Mouse (Mus musculus) embryonic facial prominence, embryonic 10.5 days (tissue): ENCODE results near the gene 2310034C09Rik. TPM values are rescaled to one million over a fixed set of nuclear protein-coding genes. Genes with fewer than 3 reads are reported as not detected.
"Not testable (repeated sequence)": the region's sequence is repeated elsewhere in the genome, so short reads cannot be mapped to it uniquely, and the experiment has no call there.

Experiments
- DNase-seq: peaks from one replicate; pipeline ENCODE4 v3.0.0-alpha.2; 2017; ENCODE audit warnings: low spot score
- H3K27ac ChIP-seq: fragments of 300-500 bp; sonication (generic); replicated peaks from 2 replicates; pipeline ENCODE4 v1.5.1; 2016; ENCODE audit warnings: mild to moderate bottlenecking
- H3K27me3 ChIP-seq: fragments of 300-500 bp; sonication (generic); replicated peaks from 2 replicates; pipeline ENCODE4 v1.6.1; 2016; ENCODE audit warnings: low read depth, mild to moderate bottlenecking; ENCODE audit not compliant: poor library complexity, severe bottlenecking
- H3K36me3 ChIP-seq: fragments of 300-500 bp; sonication (generic); replicated peaks from 2 replicates; pipeline ENCODE4 v1.6.1; 2016; ENCODE audit warnings: mild to moderate bottlenecking, moderate library complexity
- H3K4me1 ChIP-seq: fragments of 300-500 bp; sonication (generic); 2 replicates; pipeline ENCODE4 v1.6.1; 2016
- H3K4me3 ChIP-seq: fragments of 300-500 bp; sonication (generic); 2 replicates; pipeline ENCODE4 v1.5.1; 2016; ENCODE audit warnings: mild to moderate bottlenecking, moderate library complexity
- H3K9me3 ChIP-seq: fragments of 300-500 bp; sonication (generic); 2 replicates; pipeline ENCODE4 v1.6.1; 2016; ENCODE audit warnings: mild to moderate bottlenecking
- WGBS: fragments of 180-500 bp; shearing (Covaris S2); methylation state at CpG from one replicate; pipeline ENCODE4 v1.1.7; 2016; 5-methylcytosine and 5-hydroxymethylcytosine counted together
- polyA plus RNA-seq: library from polyadenylated mRNA; unstranded; fragments of >200 nt; fragmentation: Nextera tagmentation; extraction: Ambion mirVana; gene quantifications from 2 replicates; pipeline ENCODE4 v1.2.1, GENCODE M21; 2016

The 2310034C09Rik gene
- not detected in 2 replicates for polyA plus RNA-seq

GRCm38 (mm10) chr16:88758547-88758946 is at the start of gene 2310034C09Rik:
Gene 2310034C09Rik (plus strand): TSS chr16:88758847.
- H3K27me3 ChIP-seq, H3K4me3 ChIP-seq, H3K4me1 ChIP-seq, H3K9me3 ChIP-seq, H3K36me3 ChIP-seq, DNase-seq, H3K27ac ChIP-seq: not testable (repeated sequence)
- WGBS, result 92% methylated on average over 3 of the region's 3 CpGs

- Histone ChIP-seq H3K9me3 (no peaks in the 10 kb centered on the region), H3K27ac (no peak overlapping the region), H3K36me3 (no peaks in the 10 kb centered on the region), H3K27me3 (no peaks in the 10 kb centered on the region), H3K4me3 (no peak overlapping the region), H3K4me1 (no peaks in the 10 kb centered on the region)
- DNase-seq, result no peak
- WGBS, result 82% methylated on average over 4 of the region's 4 CpGs
Measured at GRCm38 (mm10) chr16:88710757-88711156, 47.9 kb upstream of the 2310034C09Rik start.

- Histone ChIP-seq H3K27ac (no peak overlapping the region), H3K9me3 (no peaks in the 10 kb centered on the region), H3K4me3 (no peak overlapping the region), H3K36me3 (no peaks in the 10 kb centered on the region), H3K4me1 (no peaks in the 10 kb centered on the region), H3K27me3 (no peaks in the 10 kb centered on the region)
- DNase-seq, result no peak
- WGBS, result 78% methylated on average over 6 of the region's 6 CpGs
Measured at GRCm38 (mm10) chr16:88711245-88711644, 47.4 kb upstream of the 2310034C09Rik start.

GRCm38 (mm10) chr16:88716549-88716948 is 42.1 kb upstream of the 2310034C09Rik start:
- Histone ChIP-seq H3K4me1 (no peaks in the 10 kb centered on the region), H3K4me3 (no peak overlapping the region), H3K9me3 (no peaks in the 10 kb centered on the region), H3K36me3 (no peaks in the 10 kb centered on the region), H3K27me3 (no peaks in the 10 kb centered on the region), H3K27ac (no peak overlapping the region)
- DNase-seq, result no peak

GRCm38 (mm10) chr16:88720031-88720430 is 38.6 kb upstream of the 2310034C09Rik start:
- no peak for DNase-seq
- H3K36me3 ChIP-seq, result no peaks in the 10 kb centered on the region
- no peaks in the 10 kb centered on the region for H3K27me3 ChIP-seq
- H3K9me3 ChIP-seq, result no peaks in the 10 kb centered on the region
- H3K4me3 ChIP-seq, result no peak overlapping the region
- H3K27ac ChIP-seq, result no peak overlapping the region
- H3K4me1 ChIP-seq, result 0 out of 2 replicates have a peak, but pooled peaks cover 3% of the 10 kb centered on the region
- WGBS, result 19% methylated on average over 1 of the region's 1 CpGs

GRCm38 (mm10) chr16:88728812-88729275 is 29.8 kb upstream of the 2310034C09Rik start, which contains the start of gene Krtap13-1:
Gene Krtap13-1 (plus strand): TSS chr16:88728862.
- Histone ChIP-seq H3K27ac (no peak within 1 kb of the TSS), H3K27me3 (no peaks in the 10 kb centered on the region), H3K4me1 (0 out of 2 replicates have a peak, but pooled peaks cover under 1% of the 10 kb centered on the region), H3K36me3 (no peaks in the 10 kb centered on the region), H3K4me3 (no peak within 1 kb of the TSS), H3K9me3 (no peaks in the 10 kb centered on the region)
- DNase-seq, result no peak
- 81% methylated on average over 4 of the region's 4 CpGs for WGBS

GRCm38 (mm10) chr16:88735391-88735790 is 23.3 kb upstream of the 2310034C09Rik start:
- DNase-seq, result no peak
- Histone ChIP-seq H3K4me1 (no peaks in the 10 kb centered on the region), H3K36me3 (no peaks in the 10 kb centered on the region), H3K27ac (no peak overlapping the region), H3K27me3 (no peaks in the 10 kb centered on the region), H3K9me3 (no peaks in the 10 kb centered on the region), H3K4me3 (no peak overlapping the region)
- WGBS, result 71% methylated on average over 2 of the region's 2 CpGs

- Histone ChIP-seq H3K27me3 (no peaks in the 10 kb centered on the region), H3K9me3 (no peaks in the 10 kb centered on the region), H3K4me1 (no peaks in the 10 kb centered on the region), H3K36me3 (no peaks in the 10 kb centered on the region), H3K4me3 (no peak overlapping the region), H3K27ac (no peak overlapping the region)
- WGBS, result 87% methylated on average over 4 of the region's 4 CpGs
- no peak for DNase-seq
Measured at GRCm38 (mm10) chr16:88744750-88745340, 13.8 kb upstream of the 2310034C09Rik start.

- no peaks in the 10 kb centered on the region for H3K27me3 ChIP-seq
- H3K4me1 ChIP-seq, result no peaks in the 10 kb centered on the region
- WGBS, result 61% methylated on average over 4 of the region's 4 CpGs
- no peak overlapping the region for H3K4me3 ChIP-seq
- DNase-seq, result no peak
- no peaks in the 10 kb centered on the region for H3K36me3 ChIP-seq
- H3K27ac ChIP-seq, result no peak overlapping the region
- H3K9me3 ChIP-seq, result no peaks in the 10 kb centered on the region
Measured at GRCm38 (mm10) chr16:88747943-88748342, 10.7 kb upstream of the 2310034C09Rik start.

GRCm38 (mm10) chr16:88751535-88751934 is 7.1 kb upstream of the 2310034C09Rik start, which contains the start of gene Krtap13:
Gene Krtap13 (minus strand): TSS chr16:88751635.
- not testable (repeated sequence) for H3K9me3 ChIP-seq, H3K27me3 ChIP-seq, H3K27ac ChIP-seq, H3K4me3 ChIP-seq, DNase-seq, H3K4me1 ChIP-seq, H3K36me3 ChIP-seq
- WGBS, result 79% methylated on average over 3 of the region's 3 CpGs

- 92% methylated on average over 2 of the region's 2 CpGs for WGBS
- H3K4me1 ChIP-seq, result no peaks in the 10 kb centered on the region
- H3K27me3 ChIP-seq, result no peaks in the 10 kb centered on the region
- no peak within 1 kb of the TSS for H3K27ac ChIP-seq
- no peaks in the 10 kb centered on the region for H3K9me3 ChIP-seq
- no peak for DNase-seq
- H3K4me3 ChIP-seq, result no peak within 1 kb of the TSS
- H3K36me3 ChIP-seq, result no peaks in the 10 kb centered on the region
Measured at GRCm38 (mm10) chr16:88774106-88774505, 15.5 kb downstream of the 2310034C09Rik start, which contains the start of gene 2310057N15Rik. Gene 2310057N15Rik (minus strand): TSS chr16:88774206.

GRCm38 (mm10) chr16:88777596-88777995 is 18.9 kb downstream of the 2310034C09Rik start, which contains the start of gene Gm5965:
Gene Gm5965 (plus strand): TSS chr16:88777896.
- no peaks in the 10 kb centered on the region for H3K9me3 ChIP-seq
- WGBS, result 93% methylated on average over 6 of the region's 6 CpGs
- H3K4me3 ChIP-seq, result no peak within 1 kb of the TSS
- no peaks in the 10 kb centered on the region for H3K4me1 ChIP-seq
- H3K27me3 ChIP-seq, result no peaks in the 10 kb centered on the region
- H3K36me3 ChIP-seq, result no peaks in the 10 kb centered on the region
- no peak within 1 kb of the TSS for H3K27ac ChIP-seq
- DNase-seq, result no peak

- no peaks in the 10 kb centered on the region for H3K4me1 ChIP-seq
- no peaks in the 10 kb centered on the region for H3K36me3 ChIP-seq
- H3K9me3 ChIP-seq, result no peaks in the 10 kb centered on the region
- no peak for DNase-seq
- H3K4me3 ChIP-seq, result no peak overlapping the region
- WGBS, result 74% methylated on average over 2 of the region's 2 CpGs
- no peaks in the 10 kb centered on the region for H3K27me3 ChIP-seq
- no peak overlapping the region for H3K27ac ChIP-seq
Measured at GRCm38 (mm10) chr16:88786786-88787185, 28.1 kb downstream of the 2310034C09Rik start.
